ENCODE assay signal across 8 mouse cellular contexts in the genomic region with DNA sequence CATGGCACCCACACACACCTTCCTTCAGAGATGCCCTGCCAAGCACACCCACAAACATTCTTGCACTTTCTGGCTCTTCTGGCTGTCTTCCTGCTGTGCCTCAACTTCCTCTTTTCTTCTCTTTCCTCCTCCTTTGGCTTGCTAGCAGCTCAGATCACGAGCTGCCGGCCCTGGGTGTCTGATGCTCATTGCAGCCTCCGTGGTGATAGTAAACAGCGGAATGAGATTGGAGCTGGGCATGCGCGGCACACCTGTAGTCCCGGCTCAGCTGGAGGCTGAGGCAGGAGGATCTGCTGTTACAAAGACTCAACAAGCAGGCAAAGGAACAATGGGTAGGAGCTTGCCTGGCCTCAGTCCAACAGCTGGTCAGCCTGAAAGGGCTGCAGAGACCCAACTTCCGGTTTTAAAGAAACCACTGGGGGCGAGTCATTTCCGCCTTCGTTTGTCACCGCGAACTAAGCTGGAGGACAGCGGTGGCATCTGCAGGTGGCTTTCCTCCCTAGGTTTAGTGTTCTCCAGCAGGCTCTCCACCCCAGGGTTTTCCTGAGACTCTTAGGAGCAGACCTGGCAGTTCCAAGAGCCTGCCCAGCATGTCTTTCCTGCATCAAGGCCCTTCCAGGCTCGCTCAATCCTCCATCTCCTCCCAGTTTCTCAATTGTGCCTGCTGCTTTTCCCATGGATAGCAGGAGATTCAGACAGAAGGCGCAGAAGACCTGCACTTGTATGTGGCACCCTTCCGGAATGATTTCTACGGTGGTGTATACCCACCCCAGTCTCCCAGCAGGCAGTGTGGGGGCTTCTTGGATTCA. TPM values are rescaled to one million over a fixed set of nuclear protein-coding genes. Genes with fewer than 3 reads are reported as not detected.
DNase-seq lines count a peak whose midpoint lies in the region; ATAC-seq and TF ChIP-seq lines count a peak whose summit lies in the region.

No protein-coding gene starts in this region.

- H3K27ac ChIP-seq in bone marrow macrophage, adult 2 months (ENCODE audit: insufficient read depth, low read depth, low read length) = peak overlapping the region; percentile 99
- peak overlapping the region; percentile 84 for H3K27ac ChIP-seq in heart, embryonic 11.5 days (ENCODE audit: low read depth, low read length)

- 57% methylated on average over 18 of the region's 18 CpGs for WGBS in heart, embryonic 11.5 days (ENCODE audit: insufficient replicate concordance)

- intact Hi-C loops in left cerebral cortex, postnatal 4 days (cut with DNase I) = no loop called here

- H3K27me3 ChIP-seq in heart, embryonic 11.5 days (ENCODE audit: control insufficient read depth, insufficient read depth, low read length) = no peaks in the 10 kb centered on the region

- no peak for ATAC-seq in heart, embryonic 11.5 days (replicated peaks; ENCODE audit: insufficient number of reproducible peaks, low FRiP score, low TSS enrichment)

- peak; percentile 32 for DNase-seq in left cerebral cortex, postnatal 4 days
- no peak for DNase-seq in left cerebral cortex, adult 18-20 months (ENCODE audit: low spot score in 2 of 2)
- peak; percentile 71 for DNase-seq in kidney, adult 9 months
- DNase-seq in lung, postnatal 10 days = peak; percentile 81
- DNase-seq in spleen, adult 18-20 months = peak; percentile 78
- DNase-seq in frontal cortex, postnatal 14 days (ENCODE audit: low spot score in 2 of 2) = no peak

- no peaks in the 10 kb centered on the region for H3K9me3 ChIP-seq in heart, embryonic 11.5 days (replicated peaks; ENCODE audit: control insufficient read depth, low read length)

- H3K4me2 ChIP-seq in heart, embryonic 11.5 days = peak overlapping the region; percentile 15

- H3K36me3 ChIP-seq in heart, embryonic 11.5 days (ENCODE audit: control insufficient read depth, insufficient read depth, low read length) = peaks cover 2% of the 10 kb centered on the region; the same call in 1 of the 2 replicates

- no peak overlapping the region for H3K9ac ChIP-seq in heart, embryonic 11.5 days (ENCODE audit: low read depth, low read length)

- TF ChIP-seq POLR2A in bone marrow macrophage, adult 2 months (IDR thresholded peaks at IDR 0.05; ENCODE audit: borderline replicate concordance, low read depth, low read length) = no peak

- peaks cover 7% of the 10 kb centered on the region for H3K4me1 ChIP-seq in bone marrow macrophage, adult 2 months (ENCODE audit: control insufficient read depth, insufficient read depth, low read length)
- peaks cover 44% of the 10 kb centered on the region for H3K4me1 ChIP-seq in heart, embryonic 11.5 days (ENCODE audit: control insufficient read depth, insufficient read depth, low read length)

- TF ChIP-seq CTCF in bone marrow macrophage, adult 2 months (IDR thresholded peaks at IDR 0.05; ENCODE audit: low read depth, low read length) = 0 out of 2 replicates have a peak, but pooled peaks have one; percentile 9

- H3K4me3 ChIP-seq in bone marrow macrophage, adult 2 months (ENCODE audit: insufficient read depth, low read length) = peak overlapping the region; percentile 58
- H3K4me3 ChIP-seq in heart, embryonic 11.5 days (ENCODE audit: low read depth, low read length) = no peak overlapping the region

RNA-seq across cellular contexts. Expression of gene Zfp36l2, which starts 6.0 kb away (rescaled TPM):
- total RNA-seq in left cerebral cortex, postnatal 4 days (2021) = 10 to 100 TPM; 23.3 to 24.3 TPM
- 10 to 100 TPM; 24.8 to 25.1 TPM for total RNA-seq in left cerebral cortex, adult 18-20 months (2021)
- 317 and 318 TPM in 2 replicates for polyA plus RNA-seq in bone marrow macrophage, adult 2 months (2012; ENCODE audit: insufficient read depth, insufficient read length, missing spikeins)
- polyA plus RNA-seq in heart, embryonic 11.5 days (2014; fragmentation: Nextera tagmentation; extraction: Ambion mirVana) = 8.0 and 9.6 TPM in 2 replicates

Comparison
In these comparisons a context has a peak if more than half of its experiments do, and no peak if none do; other contexts are left out.
1. DNase-seq: peak in left cerebral cortex, postnatal 4 days (single experiment), kidney, adult 9 months (single experiment), lung, postnatal 10 days (single experiment) and spleen, adult 18-20 months (2 of 2); none in left cerebral cortex, adult 18-20 months (0 of 2) and frontal cortex, postnatal 14 days (0 of 2).